Mouse (Mus musculus): ENCODE measurements around the gene Tet3.

DNA sequence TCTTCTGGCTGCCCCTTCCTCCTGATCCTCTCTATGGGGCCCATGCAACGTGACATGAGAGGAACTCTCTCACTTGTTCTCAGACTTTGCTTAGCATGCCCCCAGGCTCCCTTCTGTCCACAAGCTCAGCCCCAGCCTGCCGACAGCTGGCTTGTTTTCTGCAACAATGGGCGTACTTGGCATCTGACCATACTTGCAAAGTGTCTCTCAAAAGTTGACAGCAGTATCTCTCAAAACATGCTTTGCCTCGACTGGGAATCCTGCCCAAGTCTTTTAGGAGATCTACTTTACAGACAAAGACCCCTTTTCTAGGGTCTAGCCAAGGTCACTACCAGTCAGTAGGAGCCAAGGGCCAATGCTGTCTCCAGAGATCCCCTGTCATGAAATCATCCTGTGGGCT, 27.0 kb upstream of the Tet3 start:
- TF ChIP-seq CTCF (IDR thresholded peaks at IDR 0.05; ENCODE audit: low read depth, low read length): no peak
- TF ChIP-seq POLR2A (IDR thresholded peaks at IDR 0.05; ENCODE audit: borderline replicate concordance, low read depth, low read length): no peak
